Mouse (Mus musculus) activated CD4-positive, CD25-positive, alpha-beta regulatory T cell, adult 4 months (primary cell): ENCODE data around the gene Aff1. TPM values are rescaled to one million over a fixed set of nuclear protein-coding genes. Genes with fewer than 3 reads are reported as not detected.

Experiments used
- ATAC-seq: one replicate; pipeline ENCODE4 v1.8.0; 2017
- polyA plus RNA-seq, 2 experiments: library from polyadenylated mRNA; unstranded; fragments of 100-300 nt; shearing (Covaris generic); gene quantifications; one replicate each; pipeline ENCODE4 v1.2.1; 2017

Gene Aff1
- polyA plus RNA-seq, 2 experiments from 2014 or later: 9.2 to 12.3 TPM

GRCm38 (mm10) chr5:103694094-103694493 lies 1.9 kb downstream of the Aff1 start:
- ATAC-seq: no peak

GRCm38 (mm10) chr5:103697875-103698491 lies 5.8 kb downstream of the Aff1 start:
- ATAC-seq: peak; percentile 47

GRCm38 (mm10) chr5:103698577-103698976 lies 6.4 kb downstream of the Aff1 start:
- ATAC-seq: no peak

GRCm38 (mm10) chr5:103699537-103699936 lies 7.4 kb downstream of the Aff1 start:
- ATAC-seq: no peak

- no peak for ATAC-seq
These were observed 8.5 kb downstream of the Aff1 start for GRCm38 (mm10) chr5:103700661-103701060.

- ATAC-seq: no peak
These were observed 9.3 kb downstream of the Aff1 start for GRCm38 (mm10) chr5:103701466-103701865.

- ATAC-seq: no peak
These were observed 10.4 kb downstream of the Aff1 start for GRCm38 (mm10) chr5:103702527-103702926.

GRCm38 (mm10) chr5:103705331-103705730 lies 13.2 kb downstream of the Aff1 start:
- ATAC-seq: no peak

- no peak for ATAC-seq
These were observed 13.7 kb downstream of the Aff1 start for GRCm38 (mm10) chr5:103705874-103706273.

- ATAC-seq: no peak
These were observed 16.9 kb downstream of the Aff1 start for GRCm38 (mm10) chr5:103709044-103709443.

- no peak for ATAC-seq
These were observed 19.7 kb downstream of the Aff1 start for GRCm38 (mm10) chr5:103711886-103712285.

- no peak for ATAC-seq
These were observed 21.2 kb downstream of the Aff1 start for GRCm38 (mm10) chr5:103713422-103713821.

- no peak for ATAC-seq
These were observed 22.8 kb downstream of the Aff1 start for GRCm38 (mm10) chr5:103714943-103715342.

GRCm38 (mm10) chr5:103716824-103717342 lies 24.7 kb downstream of the Aff1 start:
- no peak for ATAC-seq

GRCm38 (mm10) chr5:103719131-103719530 lies 27.0 kb downstream of the Aff1 start:
- ATAC-seq: no peak

GRCm38 (mm10) chr5:103719851-103720250 lies 27.7 kb downstream of the Aff1 start:
- ATAC-seq: no peak

- no peak for ATAC-seq
These were observed 28.8 kb downstream of the Aff1 start for GRCm38 (mm10) chr5:103720967-103721366.

- ATAC-seq: no peak
These were observed 29.3 kb downstream of the Aff1 start for GRCm38 (mm10) chr5:103721490-103721889.

- no peak for ATAC-seq
These were observed 30.5 kb downstream of the Aff1 start for GRCm38 (mm10) chr5:103722721-103723120.

- no peak for ATAC-seq
These were observed 32.2 kb downstream of the Aff1 start for GRCm38 (mm10) chr5:103724384-103724783.

- no peak for ATAC-seq
These were observed 32.6 kb downstream of the Aff1 start for GRCm38 (mm10) chr5:103724823-103725222.

GRCm38 (mm10) chr5:103725268-103726149 lies 33.3 kb downstream of the Aff1 start:
- no peak for ATAC-seq

GRCm38 (mm10) chr5:103726281-103726938 lies 34.2 kb downstream of the Aff1 start:
- ATAC-seq: no peak
